In the genomic region with DNA sequence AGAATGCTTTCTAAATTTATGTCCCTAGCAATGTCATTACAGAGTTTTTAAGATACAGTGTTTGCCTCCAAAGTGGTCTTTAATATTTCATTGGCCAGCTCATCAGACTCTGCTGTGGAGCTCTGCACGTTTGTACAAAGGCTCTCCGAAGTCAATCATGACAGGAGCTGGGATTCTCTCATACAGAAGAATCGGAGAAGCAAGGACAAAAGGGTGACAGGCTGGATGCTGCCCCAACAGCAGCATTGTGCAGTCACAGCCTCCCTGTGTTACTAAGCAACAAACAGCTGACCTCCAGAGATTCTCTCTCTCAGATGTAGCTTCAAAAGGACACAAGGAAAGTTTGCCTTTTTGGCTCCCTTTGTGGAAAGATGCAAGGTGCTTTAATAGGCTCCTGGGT, we compare ENCODE assay signal across 16 mouse cellular contexts. TPM values are rescaled to one million over a fixed set of nuclear protein-coding genes. Genes with fewer than 3 reads are reported as not detected.
"Had no signal": no experiment of that assay in that cellular context is flagged by ENCODE, and none has a peak within 500 bp of the region (broad histone marks: within the 10 kb centered on the region; RNA-seq: fewer than 3 reads in every experiment).

A gene (plus strand): TSS at position 301 of the 400 bp plus-strand sequence.

- H3K4me3 ChIP-seq: left cerebral cortex, adult 2 months; liver, embryonic 13.5 days; lung, embryonic 15.5 days had no signal

- H3K9ac ChIP-seq: liver, embryonic 13.5 days; liver, postnatal 0 days; lung, embryonic 15.5 days had no signal

- H3K36me3 ChIP-seq: liver, embryonic 13.5 days; lung, embryonic 15.5 days had no signal

- H3K9me3 ChIP-seq: liver, embryonic 13.5 days; lung, embryonic 15.5 days had no signal

- DNase-seq: kidney, adult 8-10 months; kidney, postnatal 25 days; liver; liver, embryonic 13.5 days; liver, postnatal 0 days; lung, postnatal 14 days; right cerebral cortex, postnatal 14 days; thymus, adult 18-20 months; thymus, postnatal 14 days had no signal

- H3K27me3 ChIP-seq: liver, embryonic 13.5 days; lung, embryonic 15.5 days had no signal

- ATAC-seq: intestine, embryonic 16.5 days; liver, postnatal 0 days had no signal

- H3K27ac ChIP-seq: left cerebral cortex, adult 2 months; liver, embryonic 13.5 days; lung, embryonic 15.5 days had no signal

- H3K4me2 ChIP-seq: liver, embryonic 13.5 days; lung, embryonic 15.5 days had no signal

RNA-seq across cellular contexts. Expression of the gene that starts here (rescaled TPM):
- polyA plus RNA-seq: intestine, embryonic 16.5 days; kidney, embryonic 16.5 days; limb, embryonic 11.5 days; liver, embryonic 13.5 days; liver, postnatal 0 days; lung, embryonic 15.5 days; small intestine, adult 2 months; stomach, embryonic 16.5 days had no signal
